Mouse (Mus musculus) gastrocnemius, postnatal 36 days (tissue): ENCODE measurements around the gene Sept6. TPM values are rescaled to one million over a fixed set of nuclear protein-coding genes. Genes with fewer than 3 reads are reported as not detected.

Experiments
- DNase-seq, 2 experiments: peaks; one replicate each; pipeline ENCODE4 v3.0.0; 2022
- intact Hi-C: fragments of 180-260 bp; cut with DNase I; formaldehyde crosslinking; loops from one replicate; pipeline ENCODE4 v1.15.1; 2025
- long read RNA-seq, 2 experiments: library from polyadenylated mRNA; stranded (forward); transcript quantifications; one replicate each; pipeline ENCODE4 v2.0.0; 2021
- total RNA-seq, 2 experiments: library from RNA; stranded (reverse); gene quantifications; 2 replicates each; pipeline ENCODE4 v1.2.3; 2021

Sept6 gene
- 1 to 10 TPM; 1.7 to 1.9 TPM for total RNA-seq
- long read RNA-seq, experiment 1, partial matches to known transcripts = 0 of 4 reads
- long read RNA-seq, experiment 1, other reads (novel, unspliced or antisense) = 3 of 4 reads
- long read RNA-seq, experiment 2, partial matches to known transcripts = 0 of 1 reads
- long read RNA-seq, experiment 2, other reads (novel, unspliced or antisense) = 0 of 1 reads

- no peak for DNase-seq
- intact Hi-C loops = no loop called here
These were observed at the start of gene Sept6 for GRCm38 (mm10) chrX:36991694-36992093. Gene Sept6, minus strand, starts transcription at chrX:36991794.

- DNase-seq = peak in 1 of 2 experiments; percentile 9
- intact Hi-C loops = loop anchor here (10.0 kb wide), 1 partner anchor 194 kb away; no protein-coding TSS in a partner anchor
These were observed 36.8 kb upstream of the Sept6 start for GRCm38 (mm10) chrX:37028378-37028777.

GRCm38 (mm10) chrX:37023652-37024309 lies 32.2 kb upstream of the Sept6 start:
- no peak for DNase-seq
- intact Hi-C loops = loop anchor here (10.0 kb wide), 1 partner anchor 189 kb away; no protein-coding TSS in a partner anchor

GRCm38 (mm10) chrX:37022690-37023089 lies 31.1 kb upstream of the Sept6 start:
- peak; percentile 18 to 34 for DNase-seq
- intact Hi-C loops = loop anchor here (10.0 kb wide), 1 partner anchor 188 kb away; no protein-coding TSS in a partner anchor

GRCm38 (mm10) chrX:37019045-37019444 lies 27.5 kb upstream of the Sept6 start:
- DNase-seq = no peak
- intact Hi-C loops = no loop called here

GRCm38 (mm10) chrX:37018150-37018654 lies 26.6 kb upstream of the Sept6 start:
- intact Hi-C loops = no loop called here
- DNase-seq = no peak

GRCm38 (mm10) chrX:37013870-37014269 lies 22.3 kb upstream of the Sept6 start:
- no peak for DNase-seq
- intact Hi-C loops = no loop called here

- no peak for DNase-seq
- intact Hi-C loops = no loop called here
These were observed 555 bp downstream of the Sept6 start for GRCm38 (mm10) chrX:36991039-36991438.

- DNase-seq = no peak
- intact Hi-C loops = no loop called here
These were observed 1.7 kb downstream of the Sept6 start for GRCm38 (mm10) chrX:36989752-36990404.

GRCm38 (mm10) chrX:36989234-36989751 lies 2.3 kb downstream of the Sept6 start:
- intact Hi-C loops = no loop called here
- DNase-seq = peak; percentile 23 to 42

GRCm38 (mm10) chrX:36988754-36989153 lies 2.8 kb downstream of the Sept6 start:
- intact Hi-C loops = no loop called here
- no peak for DNase-seq

GRCm38 (mm10) chrX:36987851-36988250 lies 3.7 kb downstream of the Sept6 start:
- intact Hi-C loops = no loop called here
- DNase-seq = no peak

- intact Hi-C loops = no loop called here
- no peak for DNase-seq
These were observed 6.6 kb downstream of the Sept6 start for GRCm38 (mm10) chrX:36985041-36985440.

- intact Hi-C loops = no loop called here
These were observed 7.8 kb downstream of the Sept6 start for GRCm38 (mm10) chrX:36983654-36984311.

GRCm38 (mm10) chrX:36982892-36983653 lies 8.5 kb downstream of the Sept6 start:
- DNase-seq = no peak
- intact Hi-C loops = no loop called here

More at GRCm38 (mm10) chrX:36983654-36984311, 7.8 kb downstream of the Sept6 start:
- DNase-seq = peak; percentile 21 to 29

- intact Hi-C loops = no loop called here
- DNase-seq = no peak
These were observed 10.9 kb downstream of the Sept6 start for GRCm38 (mm10) chrX:36980563-36981187.

- DNase-seq = no peak
- intact Hi-C loops = loop anchor here (5.0 kb wide), 1 partner anchor 51 kb away; no protein-coding TSS in a partner anchor
These were observed 13.7 kb downstream of the Sept6 start for GRCm38 (mm10) chrX:36977863-36978262.

GRCm38 (mm10) chrX:36976980-36977379 lies 14.6 kb downstream of the Sept6 start:
- intact Hi-C loops = loop anchor here (5.0 kb wide), 1 partner anchor 50 kb away; no protein-coding TSS in a partner anchor

GRCm38 (mm10) chrX:36976272-36976671 lies 15.3 kb downstream of the Sept6 start:
- intact Hi-C loops = loop anchor here (5.0 kb wide), 1 partner anchor 49 kb away; no protein-coding TSS in a partner anchor
- DNase-seq = no peak

More at GRCm38 (mm10) chrX:36976980-36977379, 14.6 kb downstream of the Sept6 start:
- DNase-seq = no peak
